Mouse (Mus musculus) lung, postnatal 36 days (tissue): ENCODE results near the gene Ccdc158.

Source experiments
- DNase-seq: peaks from one replicate; pipeline ENCODE4 v3.0.0; 2022; ENCODE audit warnings: mixed read lengths

Ccdc158 gene

DNA sequence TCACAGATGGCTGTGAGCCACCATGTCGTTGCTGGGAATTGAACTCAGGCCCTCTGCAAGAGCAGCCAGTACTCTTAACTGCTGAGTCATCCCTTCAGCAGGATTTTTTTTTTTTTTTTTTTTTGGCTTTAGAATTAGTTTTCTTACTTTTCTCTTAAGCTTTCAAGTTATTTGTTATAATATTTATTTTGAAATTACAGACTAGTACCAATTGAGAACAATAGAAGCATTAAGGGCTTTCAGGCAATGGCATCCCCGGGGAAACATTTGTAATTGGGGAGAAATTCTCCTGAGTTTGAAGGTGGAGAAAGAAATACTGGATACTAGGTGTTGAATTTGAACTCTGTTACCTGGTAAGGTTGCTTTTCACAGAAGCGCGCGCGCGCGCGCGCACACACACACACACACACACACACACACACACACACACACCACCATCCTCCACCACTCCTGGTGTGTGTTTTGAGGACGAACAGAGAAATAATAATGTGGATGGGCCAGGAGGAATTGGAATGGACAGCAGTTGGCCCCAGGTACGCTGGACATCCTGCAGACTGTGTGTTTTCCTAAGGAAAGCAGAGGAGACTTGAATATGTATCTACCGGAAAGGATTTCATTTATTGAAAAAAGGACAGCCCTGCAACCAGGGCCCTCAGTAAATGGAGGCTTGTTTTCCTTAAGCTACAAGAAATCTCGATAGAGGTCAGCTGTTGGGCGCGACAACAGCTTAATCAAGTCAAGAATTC is 9.8 kb upstream of the Ccdc158 start:
- no peak for DNase-seq

- DNase-seq: no peak
These were observed 8.9 kb upstream of the Ccdc158 start for GRCm38 (mm10) chr5:92683871-92684475.

GRCm38 (mm10) chr5:92683351-92683807 is 8.3 kb upstream of the Ccdc158 start, which contains the start of gene Shroom3:
Gene Shroom3 (plus strand): TSS chr5:92683435.
- peak; percentile 38 for DNase-seq

GRCm38 (mm10) chr5:92682621-92683348 is 7.7 kb upstream of the Ccdc158 start:
- DNase-seq: peak; percentile 57

- no peak for DNase-seq
These were observed 6.8 kb upstream of the Ccdc158 start for GRCm38 (mm10) chr5:92681861-92682260.

DNA sequence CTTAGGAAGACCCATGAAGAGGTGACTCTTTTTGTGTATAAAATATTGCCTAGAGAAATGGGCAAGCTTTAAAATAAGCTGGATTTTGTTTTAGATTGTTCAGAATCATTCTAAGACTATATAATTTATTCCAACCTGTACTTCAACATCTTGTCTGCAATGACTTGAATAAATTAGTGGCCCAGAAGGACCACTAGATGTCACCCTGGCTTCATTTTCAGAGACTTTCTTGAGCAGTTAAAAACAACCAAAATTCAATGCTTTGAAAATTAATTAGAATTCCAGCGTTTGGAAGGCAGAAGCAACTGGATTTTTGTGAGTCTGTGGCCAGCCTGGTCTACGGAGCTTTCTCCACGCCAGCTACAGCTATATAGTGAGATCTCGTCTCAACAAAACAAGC is 4.4 kb upstream of the Ccdc158 start:
- peak; percentile 79 for DNase-seq

DNA sequence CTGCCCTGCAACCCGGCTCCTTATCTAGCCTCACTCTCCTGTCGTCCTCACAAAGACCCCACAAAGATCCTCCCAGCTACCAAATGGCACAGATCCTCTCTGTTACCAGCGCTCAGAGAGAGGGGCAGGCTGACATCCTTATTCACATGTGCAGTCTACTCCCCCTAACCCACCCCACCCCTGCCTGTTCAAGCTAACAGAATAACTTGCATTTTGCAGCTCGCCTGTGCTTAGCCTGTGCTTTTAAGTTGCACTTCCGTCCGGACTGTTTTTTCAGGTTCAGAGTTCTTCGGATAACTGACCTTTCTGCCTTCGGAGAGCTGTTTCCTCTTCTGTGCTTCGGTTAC is 476 bp upstream of the Ccdc158 start:
- DNase-seq: no peak

DNA sequence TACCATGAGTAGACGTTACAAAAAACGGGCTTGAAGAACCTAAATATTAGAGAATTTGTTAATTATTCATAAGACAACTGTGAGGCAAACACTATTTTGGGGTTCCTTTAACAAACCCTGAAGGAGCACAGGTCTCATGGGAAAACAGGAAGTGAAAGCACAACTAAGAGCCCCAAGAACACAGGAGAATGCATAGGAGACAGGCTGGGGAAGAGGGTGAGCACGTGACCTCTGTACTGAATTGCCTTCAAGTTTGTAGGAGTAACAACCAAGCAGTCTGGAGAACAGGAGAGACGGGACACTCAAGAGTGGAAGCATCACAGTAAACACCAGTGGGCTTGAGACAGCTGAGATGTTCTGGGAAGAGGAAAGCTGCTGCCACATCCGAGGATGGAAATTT is 8.2 kb downstream of the Ccdc158 start:
- no peak for DNase-seq

DNA sequence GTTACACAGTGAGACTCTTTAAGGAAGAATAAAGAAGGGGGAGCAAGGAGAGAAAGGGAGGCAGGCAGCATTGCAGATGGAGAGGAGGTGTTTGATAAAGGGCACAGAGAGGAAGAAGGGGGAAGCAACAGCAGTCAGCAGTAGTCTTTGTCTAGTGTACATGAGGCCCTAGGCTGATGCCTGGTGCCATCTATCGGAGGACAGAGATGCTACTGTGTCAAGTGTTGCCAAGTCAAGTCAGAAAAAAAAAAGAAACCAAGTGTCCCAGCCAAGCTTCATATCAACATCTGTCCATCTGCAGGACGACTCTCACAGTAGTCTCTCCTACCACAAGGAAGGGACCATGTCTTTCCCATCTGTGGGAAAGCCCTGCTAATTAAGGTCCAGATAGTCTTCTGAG is 10.8 kb downstream of the Ccdc158 start:
- DNase-seq: no peak

GRCm38 (mm10) chr5:92656256-92656655 is 18.8 kb downstream of the Ccdc158 start:
- peak; percentile 90 for DNase-seq

- no peak for DNase-seq
These were observed 34.2 kb downstream of the Ccdc158 start for GRCm38 (mm10) chr5:92640861-92641260.

- no peak for DNase-seq
These were observed 39.2 kb downstream of the Ccdc158 start for GRCm38 (mm10) chr5:92635891-92636290.

- DNase-seq: no peak
These were observed 40.2 kb downstream of the Ccdc158 start for GRCm38 (mm10) chr5:92634916-92635315.

- DNase-seq: peak; percentile 16
These were observed 41.5 kb downstream of the Ccdc158 start for GRCm38 (mm10) chr5:92633526-92633925.

- DNase-seq: peak; percentile 58
These were observed 47.2 kb downstream of the Ccdc158 start for GRCm38 (mm10) chr5:92627896-92628295.

DNA sequence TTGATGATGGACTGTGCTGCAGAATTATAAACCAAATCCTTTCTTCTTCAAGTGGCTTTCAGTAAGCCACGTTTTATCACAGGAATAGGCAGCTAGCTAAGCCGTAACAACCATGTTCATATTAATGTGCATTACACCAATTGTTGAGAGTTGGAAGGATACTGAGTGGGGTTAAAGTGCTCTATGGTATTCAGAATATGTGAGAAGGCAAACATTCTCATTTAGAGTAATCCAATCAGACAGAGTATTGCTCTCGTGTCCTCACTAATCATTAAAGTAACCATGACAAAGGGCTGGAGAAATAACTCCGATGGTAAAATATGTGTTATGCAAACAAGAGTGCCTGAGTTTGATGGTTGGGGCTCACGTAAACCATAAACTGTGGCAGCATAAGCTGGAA is 53.2 kb downstream of the Ccdc158 start:
- no peak for DNase-seq

DNA sequence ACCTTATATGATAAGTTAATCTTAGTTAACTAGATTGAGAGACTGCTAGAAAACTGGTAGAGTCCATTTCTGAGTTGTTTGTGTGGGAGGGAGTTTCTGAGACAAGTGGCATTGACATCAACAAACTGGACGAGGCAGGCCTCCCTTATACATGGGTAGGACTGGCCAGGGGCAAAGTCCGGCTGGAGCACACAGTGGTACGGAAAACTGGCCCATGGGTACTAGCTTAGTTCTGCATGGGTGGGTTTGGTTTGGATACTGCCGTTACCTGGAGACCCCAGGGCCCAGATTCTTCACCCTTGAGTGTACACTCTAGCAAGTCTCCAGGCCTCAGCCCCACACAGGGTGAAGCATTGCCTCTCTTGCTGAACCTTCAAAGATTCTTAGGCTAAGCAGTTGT is 62.3 kb downstream of the Ccdc158 start:
- no peak for DNase-seq

GRCm38 (mm10) chr5:92607492-92608229 is 67.4 kb downstream of the Ccdc158 start:
- no peak for DNase-seq

DNA sequence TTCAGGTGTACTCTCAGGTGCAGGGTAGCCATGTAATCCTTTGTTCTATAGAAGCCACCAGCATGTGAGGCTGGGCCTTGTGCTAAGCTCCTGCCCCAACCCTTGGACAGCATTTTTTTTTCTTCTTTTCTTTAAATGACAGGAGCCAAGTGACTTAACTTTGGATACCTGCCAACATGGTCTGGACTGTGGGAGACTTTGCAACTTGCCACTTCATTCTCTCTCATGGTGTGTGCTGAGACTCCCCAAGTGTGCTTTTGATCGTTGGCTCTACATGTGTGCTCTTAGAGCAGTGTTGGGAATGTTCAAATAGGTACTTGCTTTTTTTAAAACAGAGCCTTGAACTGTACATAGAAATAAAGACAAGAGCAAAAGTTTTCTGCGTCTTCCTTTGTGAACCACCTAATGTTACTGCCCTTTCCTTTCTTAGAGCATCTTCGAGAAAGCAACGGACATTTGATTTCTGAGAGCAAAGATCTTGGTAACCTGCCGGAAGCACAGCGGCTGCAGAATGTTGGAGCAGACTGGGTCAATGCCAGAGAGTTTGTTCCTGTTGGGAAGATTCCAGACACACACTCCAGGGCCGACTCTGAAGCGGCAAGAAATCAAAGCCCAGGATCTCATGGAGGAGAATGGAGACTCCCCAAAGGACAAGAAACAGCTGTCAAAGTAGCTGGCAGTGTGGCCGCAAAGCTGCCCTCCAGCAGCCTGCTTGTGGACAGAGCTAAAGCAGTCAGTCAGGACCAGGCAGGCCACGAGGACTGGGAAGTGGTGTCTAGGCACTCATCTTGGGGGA is 70.4 kb downstream of the Ccdc158 start:
- DNase-seq: peak; percentile 79

DNA sequence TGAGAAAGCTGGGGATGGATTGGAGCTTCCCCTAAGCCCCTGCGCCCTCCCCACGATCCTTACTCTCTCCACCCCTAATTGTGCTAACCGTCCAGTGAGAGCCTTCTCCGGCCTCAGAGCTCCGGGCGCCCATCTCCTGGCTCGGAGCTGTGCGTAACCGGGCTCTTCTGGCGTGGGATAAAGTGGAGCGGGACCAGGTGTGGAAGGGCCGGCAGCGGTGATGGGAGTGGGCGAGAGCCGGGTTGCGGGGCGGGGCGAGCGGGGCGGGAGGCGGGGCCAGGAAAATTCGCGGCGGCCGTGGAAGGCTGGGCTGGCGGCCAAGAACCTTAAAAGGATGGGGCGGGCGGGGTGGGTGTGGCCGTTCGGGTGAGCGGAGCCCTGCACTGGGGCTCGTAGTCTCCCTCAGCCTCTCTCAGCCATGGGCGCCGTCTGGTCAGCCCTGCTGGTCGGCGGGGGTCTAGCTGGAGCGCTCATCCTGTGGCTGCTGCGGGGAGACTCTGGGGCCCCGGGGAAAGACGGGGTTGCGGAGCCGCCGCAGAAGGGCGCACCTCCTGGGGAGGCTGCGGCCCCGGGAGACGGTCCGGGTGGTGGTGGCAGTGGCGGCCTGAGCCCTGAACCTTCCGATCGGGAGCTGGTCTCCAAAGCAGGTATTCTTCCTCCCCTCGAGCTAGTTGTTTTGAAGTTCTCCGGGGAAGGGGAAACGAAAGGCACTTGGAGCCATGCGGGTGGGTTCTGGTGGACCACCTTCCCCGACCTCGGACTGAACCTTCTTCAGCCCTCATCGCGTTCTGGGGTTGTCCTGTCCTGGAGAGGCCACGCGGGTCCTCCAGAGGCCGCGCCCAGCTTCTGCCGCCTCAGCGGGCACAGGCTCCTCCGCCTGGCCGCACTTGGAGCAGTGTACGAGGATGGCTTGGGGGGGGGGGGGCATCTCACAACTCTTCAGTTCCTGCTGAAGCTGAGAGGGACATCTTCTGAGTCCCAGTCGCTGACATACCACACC is 72.1 kb downstream of the Ccdc158 start, which contains the start of gene Stbd1:
Stbd1 (plus strand) TSS at position 351 of the 1,000 bp plus-strand sequence.
- DNase-seq: peak; percentile 64

DNA sequence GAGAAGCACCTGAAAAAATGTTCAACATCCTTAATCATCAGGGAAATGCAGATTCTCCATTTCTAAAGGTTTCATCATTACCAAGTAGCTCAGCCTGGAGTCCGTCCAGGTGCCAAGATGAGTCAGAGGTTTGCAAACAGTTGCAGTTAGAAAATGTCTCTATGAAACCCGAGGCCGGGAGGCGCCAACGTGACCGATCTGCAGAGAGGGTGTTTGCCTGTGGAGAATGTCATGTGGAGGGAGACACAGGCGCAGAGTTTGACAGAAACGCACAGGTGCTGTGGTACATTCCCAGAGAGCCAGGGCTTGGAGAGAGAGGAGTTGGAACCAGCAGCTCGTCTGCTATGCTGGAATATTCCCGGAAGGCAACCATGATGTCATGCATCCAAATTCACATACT is 76.0 kb downstream of the Ccdc158 start:
- peak; percentile 69 for DNase-seq
